Mouse (Mus musculus): ENCODE measurements around the gene Fndc1. TPM values are rescaled to one million over a fixed set of nuclear protein-coding genes. Genes with fewer than 3 reads are reported as not detected.

Fndc1 gene
- total and polyA plus RNA-seq, 3 experiments, result 0.14 to 0.34 (median 0.17) TPM

DNA sequence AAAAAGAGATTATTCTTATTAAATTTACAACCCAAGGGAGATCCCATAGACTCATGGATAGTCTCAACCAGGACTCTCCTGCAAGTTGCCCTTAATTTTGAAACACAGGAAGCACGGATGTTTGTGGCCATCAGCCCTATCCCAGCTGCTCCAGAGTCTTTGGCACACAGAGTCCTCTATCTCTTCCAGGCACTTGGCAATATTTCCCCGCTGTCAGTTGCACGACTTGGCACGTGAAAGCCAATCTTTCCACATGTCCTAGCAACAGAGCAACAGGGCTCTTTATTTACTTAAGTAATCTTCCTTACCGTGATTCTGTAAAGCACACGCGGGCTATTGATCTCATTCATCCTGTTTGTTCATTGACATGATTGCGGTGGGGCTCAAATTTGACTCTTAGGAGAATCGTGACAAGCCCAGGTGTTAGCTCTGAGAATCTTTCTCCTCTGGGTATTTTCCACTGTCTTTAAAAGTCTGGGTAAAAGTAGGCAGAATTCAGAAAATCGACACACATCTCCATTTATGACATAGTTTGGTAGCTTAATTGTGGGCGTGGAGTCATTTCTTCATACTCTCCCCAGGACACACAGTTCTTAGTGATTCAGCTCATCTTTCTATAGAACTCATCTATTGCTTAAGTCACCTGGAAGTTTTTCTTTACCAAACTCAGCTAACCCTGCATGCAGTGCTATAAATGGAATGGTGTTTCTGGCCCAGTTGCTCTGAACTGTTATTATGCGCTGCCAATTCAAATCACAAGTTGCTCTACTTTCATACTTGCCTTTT, 13.6 kb upstream of the Fndc1 start:
- no peak for TF ChIP-seq MAZ (IDR thresholded peaks at IDR 0.05; ENCODE audit: low read depth, low read length)
- TF ChIP-seq ZKSCAN1 (IDR thresholded peaks at IDR 0.05; ENCODE audit: borderline replicate concordance, low read depth, low read length), result no peak
- no peak for TF ChIP-seq JUN (IDR thresholded peaks at IDR 0.05; ENCODE audit: insufficient read depth, low read depth, low read length)
- Histone ChIP-seq H3K27me3 (replicated peaks) (no peaks in the 10 kb centered on the region), H3K9me3 (replicated peaks; ENCODE audit: low read length) (peaks cover 10% of the 10 kb centered on the region), H3K9ac (ENCODE audit: insufficient read depth, low read depth) (no peak overlapping the region), H3K27ac (ENCODE audit: insufficient read depth, low read depth) (no peak overlapping the region), H3K4me1 (ENCODE audit: control insufficient read depth in 1 of 2, insufficient read depth in 2 of 2) (peaks cover 0 to 7% of the 10 kb centered on the region in 2 experiments; a peak in 1 of 4 replicates), H3K36me3 (replicated peaks in 1 of 2; ENCODE audit: control insufficient read depth in 1 of 2, insufficient read depth in 1 of 2, low read length in 1 of 2) (no peaks in the 10 kb centered on the region), H3K79me2 (replicated peaks; ENCODE audit: control insufficient read depth, extremely low read depth, insufficient read depth, poor library complexity, severe bottlenecking) (no peaks in the 10 kb centered on the region), H3K4me3 (replicated peaks in 1 of 3; ENCODE audit: low read depth in 2 of 3, low read length in 2 of 3, poor library complexity in 1 of 3) (no peak overlapping the region), H3K4me2 (ENCODE audit: insufficient read depth, low read depth, poor library complexity, severe bottlenecking) (no peak overlapping the region)
- in situ Hi-C loops (cut with MboI; ENCODE audit: low pct_ligation_motif_present, low pct_unique_long_range_greater_than_20kb, low sequenced_read_pairs), result loop anchor here (25.0 kb wide), 1 partner anchor 553 kb away; no protein-coding TSS in a partner anchor
- dilution Hi-C loops (cut with MboI; ENCODE audit: extremely low pct_ligation_motif_present, extremely low pct_unique_long_range_greater_than_20kb, low sequenced_read_pairs), result no loop called here
- no peak for DNase-seq (ENCODE audit: extremely low read depth)

GRCm38 (mm10) chr17:7827586-7827985, 484 bp upstream of the Fndc1 start:
- DNase-seq (ENCODE audit: extremely low read depth), result no peak
- Histone ChIP-seq H3K9me3 (replicated peaks; ENCODE audit: low read length) (no peaks in the 10 kb centered on the region), H3K27ac (ENCODE audit: insufficient read depth, low read depth) (no peak overlapping the region), H3K27me3 (replicated peaks) (peaks cover 5% of the 10 kb centered on the region), H3K4me1 (ENCODE audit: control insufficient read depth in 1 of 2, insufficient read depth in 2 of 2) (no peaks in the 10 kb centered on the region), H3K36me3 (replicated peaks in 1 of 2; ENCODE audit: control insufficient read depth in 1 of 2, insufficient read depth in 1 of 2, low read length in 1 of 2) (no peaks in the 10 kb centered on the region), H3K79me2 (replicated peaks; ENCODE audit: control insufficient read depth, extremely low read depth, insufficient read depth, poor library complexity, severe bottlenecking) (no peaks in the 10 kb centered on the region), H3K9ac (ENCODE audit: insufficient read depth, low read depth) (no peak overlapping the region), H3K4me3 (replicated peaks in 1 of 3; ENCODE audit: low read depth in 2 of 3, low read length in 2 of 3, poor library complexity in 1 of 3) (no peak overlapping the region), H3K4me2 (ENCODE audit: insufficient read depth, low read depth, poor library complexity, severe bottlenecking) (no peak overlapping the region)
- dilution Hi-C loops (cut with MboI; ENCODE audit: extremely low pct_ligation_motif_present, extremely low pct_unique_long_range_greater_than_20kb, low sequenced_read_pairs), result no loop called here
- TF ChIP-seq ETS1 (conservative IDR thresholded peaks at IDR 0.05; ENCODE audit: low read depth, low read length), result no peak
- TF ChIP-seq SMC3 (IDR thresholded peaks at IDR 0.05; ENCODE audit: low read depth, low read length), result no peak
- no peak for TF ChIP-seq GABPA (IDR thresholded peaks at IDR 0.05; ENCODE audit: insufficient replicate concordance, low read depth, low read length)
- TF ChIP-seq RAD21 (IDR thresholded peaks at IDR 0.05; ENCODE audit: low read depth, low read length), result no peak
- no peak for TF ChIP-seq SIN3A (IDR thresholded peaks at IDR 0.05; ENCODE audit: low read length)
- no peak for TF ChIP-seq ELF1 (IDR thresholded peaks at IDR 0.05; ENCODE audit: low read depth, low read length)
- TF ChIP-seq NELFE (IDR thresholded peaks at IDR 0.05; ENCODE audit: low read depth, low read length), result no peak
- TF ChIP-seq ZKSCAN1 (IDR thresholded peaks at IDR 0.05; ENCODE audit: borderline replicate concordance, low read depth, low read length), result no peak
- TF ChIP-seq MXI1 (IDR thresholded peaks at IDR 0.05; ENCODE audit: low read depth, low read length), result no peak
- TF ChIP-seq USF2 (conservative IDR thresholded peaks at IDR 0.05; ENCODE audit: low read depth, low read length), result no peak
- no peak for TF ChIP-seq TBP (conservative IDR thresholded peaks at IDR 0.05; ENCODE audit: low read depth, low read length)
- in situ Hi-C loops (cut with MboI; ENCODE audit: low pct_ligation_motif_present, low pct_unique_long_range_greater_than_20kb, low sequenced_read_pairs), result loop anchor here (25.0 kb wide), 1 partner anchor 540 kb away; no protein-coding TSS in a partner anchor
